ENCODE assay signal across 8 mouse cellular contexts in genomic region chr16:90726600-90727227, GRCm38 (mm10). TPM values are rescaled to one million over a fixed set of nuclear protein-coding genes. Genes with fewer than 3 reads are reported as not detected.
A peak's percentile ranks its signal among the peaks of the same experiment; 100 is the strongest.
DNase-seq lines count a peak whose midpoint lies in the region; ATAC-seq and TF ChIP-seq lines count a peak whose summit lies in the region.

No protein-coding gene starts in this region.

- TF ChIP-seq POLR2A in embryonic fibroblast, embryonic 13.5 days (IDR thresholded peaks at IDR 0.05; ENCODE audit: low read depth, low read length): no peak

- H3K36me3 ChIP-seq in lung, embryonic 14.5 days (ENCODE audit: insufficient read depth): peaks cover 12% of the 10 kb centered on the region; the same call in 1 of the 2 replicates
- peaks cover 32% of the 10 kb centered on the region for H3K36me3 ChIP-seq in limb, embryonic 13.5 days
- H3K36me3 ChIP-seq in neural tube, embryonic 15.5 days: no peaks in the 10 kb centered on the region

- TF ChIP-seq CTCF in lung, embryonic 14.5 days (IDR thresholded peaks at IDR 0.05; ENCODE audit: low read depth): no peak
- TF ChIP-seq CTCF in embryonic fibroblast, embryonic 13.5 days (IDR thresholded peaks at IDR 0.05; ENCODE audit: borderline replicate concordance, insufficient read depth, low read length): no peak

- H3K4me1 ChIP-seq in lung, embryonic 14.5 days (ENCODE audit: insufficient read depth): 0 out of 2 replicates have a peak, but pooled peaks cover 5% of the 10 kb centered on the region
- 0 out of 2 replicates have a peak, but pooled peaks cover 3% of the 10 kb centered on the region for H3K4me1 ChIP-seq in embryonic fibroblast, embryonic 13.5 days (ENCODE audit: control insufficient read depth, insufficient read depth, low read length)
- peaks cover 13% of the 10 kb centered on the region for H3K4me1 ChIP-seq in limb, embryonic 13.5 days
- H3K4me1 ChIP-seq in neural tube, embryonic 15.5 days: peaks cover 16% of the 10 kb centered on the region

- H3K27ac ChIP-seq in lung, embryonic 14.5 days (ENCODE audit: low read depth): peak overlapping the region; percentile 26; the same call in 1 of the 2 replicates
- no peak overlapping the region for H3K27ac ChIP-seq in embryonic fibroblast, embryonic 13.5 days (ENCODE audit: insufficient read depth, low read length)
- H3K27ac ChIP-seq in limb, embryonic 13.5 days: no peak overlapping the region
- no peak overlapping the region; the same call in 1 of the 2 replicates for H3K27ac ChIP-seq in neural tube, embryonic 15.5 days (replicated peaks)

- no peak for DNase-seq in lung, embryonic 14.5 days
- DNase-seq in lung, postnatal 25 days (ENCODE audit: low spot score): no peak
- no peak for DNase-seq in embryo, embryonic 10.5 days (ENCODE audit: low spot score)
- no peak for DNase-seq in embryo, embryonic 9.5 days (ENCODE audit: extremely low spot score)
- no peak for DNase-seq in kidney, adult 18-20 months

- H3K9me3 ChIP-seq in lung, embryonic 14.5 days (ENCODE audit: low read depth, low read length): peaks cover 3% of the 10 kb centered on the region; the same call in 1 of the 2 replicates
- H3K9me3 ChIP-seq in limb, embryonic 13.5 days: peaks cover 5% of the 10 kb centered on the region; the same call in 1 of the 2 replicates
- peaks cover 4% of the 10 kb centered on the region; the same call in 1 of the 2 replicates for H3K9me3 ChIP-seq in neural tube, embryonic 15.5 days (replicated peaks)

- H3K4me3 ChIP-seq in lung, embryonic 14.5 days (ENCODE audit: low read depth, low read length): peak overlapping the region; percentile 88
- H3K4me3 ChIP-seq in embryonic fibroblast, embryonic 13.5 days (ENCODE audit: insufficient read depth, low read length): peak overlapping the region; percentile 85
- peak overlapping the region; percentile 90 for H3K4me3 ChIP-seq in limb, embryonic 13.5 days
- peak overlapping the region; percentile 72 for H3K4me3 ChIP-seq in neural tube, embryonic 15.5 days (replicated peaks)

- ATAC-seq in lung, embryonic 14.5 days (ENCODE audit: insufficient read depth): no peak; the same call in 1 of the 2 replicates
- ATAC-seq in limb, embryonic 13.5 days (ENCODE audit: low FRiP score, low read depth): peak; percentile 14; the same call in 1 of the 2 replicates
- ATAC-seq in neural tube, embryonic 15.5 days (ENCODE audit: low FRiP score): peak; percentile 55

- H3K27me3 ChIP-seq in lung, embryonic 14.5 days (ENCODE audit: insufficient read depth, low read length): no peaks in the 10 kb centered on the region
- no peaks in the 10 kb centered on the region for H3K27me3 ChIP-seq in limb, embryonic 13.5 days
- H3K27me3 ChIP-seq in neural tube, embryonic 15.5 days (replicated peaks): no peaks in the 10 kb centered on the region

- H3K9ac ChIP-seq in lung, embryonic 14.5 days: peak overlapping the region; percentile 80
- H3K9ac ChIP-seq in limb, embryonic 13.5 days: peak overlapping the region; percentile 88
- H3K9ac ChIP-seq in neural tube, embryonic 15.5 days (replicated peaks): peak overlapping the region; percentile 50

- H3K4me2 ChIP-seq in lung, embryonic 14.5 days: peak overlapping the region; percentile 88
- H3K4me2 ChIP-seq in limb, embryonic 13.5 days (replicated peaks): peak overlapping the region; percentile 97
- H3K4me2 ChIP-seq in neural tube, embryonic 15.5 days: peak overlapping the region; percentile 99

- WGBS in lung, embryonic 14.5 days: 5% methylated on average over 38 of the region's 38 CpGs
- WGBS in limb, embryonic 13.5 days: 5% methylated on average over 38 of the region's 38 CpGs
- WGBS in neural tube, embryonic 15.5 days: 7% methylated on average over 37 of the region's 38 CpGs

RNA-seq across cellular contexts. Expression of gene Mis18a, which starts 0.5 kb away (rescaled TPM):
- 84.8 and 86.2 TPM in 2 replicates for polyA plus RNA-seq in lung, embryonic 14.5 days (2014; fragmentation: Nextera tagmentation; extraction: Ambion mirVana)
- polyA plus RNA-seq in embryonic fibroblast, embryonic 13.5 days (2011; ENCODE audit: insufficient read length, low read depth, missing spikeins): 16.7 and 17.5 TPM in 2 replicates
- 70.7 and 74.5 TPM in 2 replicates for polyA plus RNA-seq in limb, embryonic 13.5 days (2015; fragmentation: Nextera tagmentation; extraction: Ambion mirVana)
- polyA plus RNA-seq in neural tube, embryonic 15.5 days (2015; fragmentation: Nextera tagmentation; extraction: Ambion mirVana): 20.4 and 31.3 TPM in 2 replicates

RNA-seq across cellular contexts. Expression of gene Mrap, which starts 11.3 kb away (rescaled TPM):
- 0.43 and 0.91 TPM in 2 replicates for polyA plus RNA-seq in lung, embryonic 14.5 days (2014; fragmentation: Nextera tagmentation; extraction: Ambion mirVana)
- polyA plus RNA-seq in embryonic fibroblast, embryonic 13.5 days (2011; ENCODE audit: insufficient read length, low read depth, missing spikeins): not detected in 2 replicates
- 0.45 TPM in 1 of 2 replicates, not detected in the other for polyA plus RNA-seq in limb, embryonic 13.5 days (2015; fragmentation: Nextera tagmentation; extraction: Ambion mirVana)
- 0.15 and 0.22 TPM in 2 replicates for polyA plus RNA-seq in neural tube, embryonic 15.5 days (2015; fragmentation: Nextera tagmentation; extraction: Ambion mirVana)
